Mouse (Mus musculus) lung, adult 2 months (tissue): Measurements from ENCODE around the gene Chrna7.

Experiments used
- CTCF ChIP-seq: fragments of 200-500 bp; IDR thresholded peaks from 2 replicates; pipeline ENCODE4 v1.5.1; 2011; ENCODE audit warnings: mild to moderate bottlenecking, low read length, control low read depth; ENCODE audit not compliant: insufficient read depth
- POLR2A ChIP-seq: fragments of 200-500 bp; IDR thresholded peaks from 2 replicates; pipeline ENCODE4 v1.6.1; 2011; ENCODE audit warnings: low read depth, mild to moderate bottlenecking, control low read depth, low read length, borderline replicate concordance; ENCODE audit errors: extremely low read depth

DNA sequence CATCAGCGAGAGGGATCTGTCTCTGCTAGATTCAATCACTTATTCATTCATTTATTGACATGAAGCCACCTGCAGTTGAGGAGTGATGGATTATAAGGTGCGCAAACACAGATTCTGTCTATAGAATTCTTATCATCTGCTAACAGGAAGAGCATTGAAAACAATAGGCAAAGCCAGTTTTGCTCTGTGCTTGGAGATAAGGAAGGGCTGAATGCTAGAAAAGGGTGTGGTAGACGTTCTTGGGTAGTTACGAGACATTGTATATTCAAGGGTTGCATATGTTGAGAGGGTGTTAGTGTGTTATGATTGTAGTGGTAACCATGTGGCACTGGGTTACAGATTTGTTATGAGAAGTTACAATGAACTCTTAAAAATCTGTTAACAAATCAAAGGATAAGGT, 103.0 kb downstream of the Chrna7 start:
- no peak for TF ChIP-seq CTCF
- TF ChIP-seq POLR2A = no peak
